Mouse (Mus musculus) A20 (cell line): Measurements from ENCODE around the gene Arrdc5.

Source experiments
- DNase-seq: peaks from one replicate; pipeline ENCODE4 v3.0.0-alpha.2; 2011; ENCODE audit warnings: low read depth, low spot score

Gene Arrdc5

GRCm38 (mm10) chr17:56300186-56300585 lies at the start of gene Arrdc5:
Gene Arrdc5 (minus strand): TSS chr17:56300286.
- no peak for DNase-seq

- no peak for DNase-seq
Measured at GRCm38 (mm10) chr17:56348586-56348985, 48.5 kb upstream of the Arrdc5 start.

- no peak for DNase-seq
Measured at GRCm38 (mm10) chr17:56348128-56348527, 48.0 kb upstream of the Arrdc5 start.

GRCm38 (mm10) chr17:56345364-56345763 lies 45.3 kb upstream of the Arrdc5 start:
- DNase-seq: no peak

GRCm38 (mm10) chr17:56343466-56343865 lies 43.4 kb upstream of the Arrdc5 start:
- no peak for DNase-seq

- no peak for DNase-seq
Measured at GRCm38 (mm10) chr17:56340717-56341116, 40.6 kb upstream of the Arrdc5 start.

GRCm38 (mm10) chr17:56338909-56339308 lies 38.8 kb upstream of the Arrdc5 start:
- peak; percentile 80 for DNase-seq

- DNase-seq: peak; percentile 37
Measured at GRCm38 (mm10) chr17:56337791-56338190, 37.7 kb upstream of the Arrdc5 start.

- DNase-seq: peak; percentile 65
Measured at GRCm38 (mm10) chr17:56337190-56337589, 37.1 kb upstream of the Arrdc5 start.

- DNase-seq: peak; percentile 45
Measured at GRCm38 (mm10) chr17:56332987-56333386, 32.9 kb upstream of the Arrdc5 start.

- no peak for DNase-seq
Measured at GRCm38 (mm10) chr17:56331256-56331655, 31.2 kb upstream of the Arrdc5 start.

GRCm38 (mm10) chr17:56330345-56330744 lies 30.3 kb upstream of the Arrdc5 start:
- peak; percentile 22 for DNase-seq

GRCm38 (mm10) chr17:56329267-56329666 lies 29.2 kb upstream of the Arrdc5 start:
- DNase-seq: no peak

- DNase-seq: no peak
Measured at GRCm38 (mm10) chr17:56326153-56327147, 26.4 kb upstream of the Arrdc5 start.

GRCm38 (mm10) chr17:56325450-56326152 lies 25.5 kb upstream of the Arrdc5 start, which contains the start of gene Kdm4b:
Gene Kdm4b (plus strand): TSS chr17:56326062.
- peak; percentile 100 for DNase-seq

GRCm38 (mm10) chr17:56324419-56324818 lies 24.3 kb upstream of the Arrdc5 start:
- DNase-seq: peak; percentile 43

GRCm38 (mm10) chr17:56309191-56309945 lies 9.3 kb upstream of the Arrdc5 start:
- DNase-seq: no peak

GRCm38 (mm10) chr17:56308088-56308487 lies 8.0 kb upstream of the Arrdc5 start:
- no peak for DNase-seq

- DNase-seq: peak; percentile 30
Measured at GRCm38 (mm10) chr17:56305826-56306225, 5.7 kb upstream of the Arrdc5 start.

GRCm38 (mm10) chr17:56305156-56305555 lies 5.1 kb upstream of the Arrdc5 start:
- no peak for DNase-seq

GRCm38 (mm10) chr17:56304718-56305117 lies 4.6 kb upstream of the Arrdc5 start:
- no peak for DNase-seq
